8 mouse cellular contexts compared by ENCODE assay signal in the genomic region with DNA sequence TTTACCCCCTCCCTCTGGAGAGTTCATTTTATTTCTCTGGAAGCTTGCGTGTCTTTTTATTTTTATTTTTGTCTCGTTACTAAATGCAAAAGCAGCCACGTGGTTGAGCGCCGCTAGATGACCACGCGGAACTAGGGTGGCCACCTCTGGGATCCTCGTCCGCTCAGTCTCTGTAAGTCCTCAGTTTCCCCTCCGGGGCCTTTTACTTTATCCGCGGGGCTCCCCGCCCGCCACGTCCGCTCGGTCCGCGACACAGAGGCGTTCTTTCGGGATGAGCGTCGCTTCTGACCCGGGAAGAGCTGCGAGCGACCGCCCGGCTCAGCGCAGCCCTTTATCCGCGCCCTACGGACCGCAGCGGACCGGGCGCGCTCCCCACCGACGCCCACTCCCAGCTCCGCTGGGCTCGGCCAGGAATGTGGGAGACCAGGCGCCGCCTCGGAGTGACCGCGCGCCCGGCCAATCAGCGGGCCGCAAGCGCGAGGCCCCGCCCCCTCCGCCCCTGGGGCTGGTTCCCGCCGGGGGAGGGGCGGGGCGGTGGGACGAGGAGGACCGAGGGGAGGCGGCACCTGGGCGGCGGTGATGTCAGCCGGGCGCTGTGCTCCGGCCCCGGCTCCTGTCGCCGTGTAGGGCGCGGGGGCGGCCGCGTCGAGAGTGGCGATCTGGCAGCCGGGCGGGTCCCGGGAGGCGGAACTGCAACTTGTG. TPM values are rescaled to one million over a fixed set of nuclear protein-coding genes. Genes with fewer than 3 reads are reported as not detected.
A peak's percentile ranks its signal among the peaks of the same experiment; 100 is the strongest.
DNase-seq lines count a peak whose midpoint lies in the region; ATAC-seq lines count a peak whose summit lies in the region.

A gene (plus strand): TSS at position 530 of the 702 bp plus-strand sequence.

- peak; percentile 90 for ATAC-seq in megakaryocyte, adult 5-6 weeks (ENCODE audit: poor library complexity, severe bottlenecking)

- DNase-seq in adrenal gland, adult (ENCODE audit: inconsistent age in 2 of 2, low spot score in 1 of 2), result peak; percentile 97 to 98
- DNase-seq in embryo, embryonic 10 days (ENCODE audit: low spot score), result peak; percentile 89
- peak; percentile 98 for DNase-seq in gastrocnemius, postnatal 10 days
- DNase-seq in induced T-regulatory cell, adult 2 months (ENCODE audit: low read depth), result peak; percentile 94
- DNase-seq in left cerebral cortex, adult 8-10 months (ENCODE audit: low spot score in 2 of 2), result peak; percentile 87 to 91
- DNase-seq in right cerebral cortex, adult 18-20 months, result peak; percentile 95
- peak; percentile 86 for DNase-seq in urinary bladder, postnatal 10 days (ENCODE audit: low spot score)

RNA-seq across cellular contexts. Expression of the gene that starts here (rescaled TPM):
- 10 to 100 TPM; 47.9 to 54.9 TPM for total RNA-seq in gastrocnemius, postnatal 10 days (2021)
- 10 to 100 TPM; 48.2 to 53.8 (median 52.5) TPM for total RNA-seq in left cerebral cortex, adult 8-10 months (2022)
- total RNA-seq in megakaryocyte, adult 5-6 weeks (2015), result 4.0 and 5.0 TPM in 2 replicates
- total RNA-seq in megakaryocyte, adult 5-6 weeks (2017), result 10.5 and 11.9 TPM in 2 replicates

Comparison
In these comparisons a context has a peak if more than half of its experiments do, and no peak if none do; other contexts are left out.
1. Peak in every context shown above with its lines: DNase-seq and ATAC-seq.